Mouse (Mus musculus): ENCODE data around the gene Gopc.

DNA sequence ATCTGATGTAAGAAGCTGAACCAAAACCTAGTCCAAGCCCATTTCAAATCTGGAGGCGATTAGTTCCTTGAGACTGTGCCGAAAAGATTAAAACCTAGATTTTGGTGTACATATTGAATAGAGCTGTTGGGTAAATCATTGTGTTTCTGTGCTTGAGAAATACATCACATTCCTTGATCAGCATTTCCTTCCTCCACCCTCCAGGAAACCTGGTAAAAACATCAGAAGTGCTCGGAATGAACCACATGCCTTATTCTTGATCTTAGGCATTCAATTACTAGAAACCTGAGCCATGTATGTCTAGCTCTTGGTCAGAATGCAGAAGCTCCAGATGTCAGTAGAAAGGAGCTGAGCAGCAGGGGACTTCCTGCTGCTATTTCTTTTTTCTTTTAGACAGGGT lies 7.5 kb upstream of the Gopc start:
- TF ChIP-seq POLR2A (IDR thresholded peaks at IDR 0.05; ENCODE audit: insufficient read length, low read depth) (no peak), POLR2AphosphoS2 (IDR thresholded peaks at IDR 0.05; ENCODE audit: insufficient read length, low read depth) (no peak), USF1 (IDR thresholded peaks at IDR 0.05; ENCODE audit: low read depth) (no peak), MYOG (IDR thresholded peaks at IDR 0.05; ENCODE audit: control insufficient read depth in 1 of 3, insufficient read depth in 1 of 3, insufficient read length in 2 of 3, low read depth in 2 of 3) (no peak), MYOD1 (IDR thresholded peaks at IDR 0.05; ENCODE audit: control insufficient read depth in 1 of 3, insufficient read length in 2 of 3, low read depth in 2 of 3) (no peak), E2F4 (IDR thresholded peaks at IDR 0.05; ENCODE audit: insufficient read depth) (no peak), TCF12 (IDR thresholded peaks at IDR 0.05; ENCODE audit: insufficient read depth, poor library complexity, severe bottlenecking) (no peak), MAX (IDR thresholded peaks at IDR 0.05; ENCODE audit: low read depth) (no peak), CEBPB (IDR thresholded peaks at IDR 0.05; ENCODE audit: insufficient read depth, poor library complexity, severe bottlenecking) (no peak), SRF (IDR thresholded peaks at IDR 0.05; ENCODE audit: control insufficient read depth, insufficient read length, low read depth) (no peak), TCF3 (IDR thresholded peaks at IDR 0.05; ENCODE audit: insufficient read length, low read depth) (no peak)

Measured in myocyte (in vitro differentiated cells).